Mouse (Mus musculus) heart, postnatal 0 days (tissue): Measurements from ENCODE around the gene Gipc1.

Source experiments
- CTCF ChIP-seq: IDR thresholded peaks from 2 replicates; pipeline ENCODE4 v1.5.1; 2016; ENCODE audit warnings: antibody characterized with exemption, control low read depth, low read depth
- EP300 ChIP-seq: IDR thresholded peaks from 2 replicates; pipeline ENCODE4 v1.6.1; 2016; ENCODE audit warnings: antibody characterized with exemption, low read depth

- no peak for TF ChIP-seq CTCF
- no peak for TF ChIP-seq EP300
Measured at GRCm38 (mm10) chr8:83613695-83614094, 38.8 kb upstream of the Gipc1 start.
